Mouse (Mus musculus) liver, embryonic 15.5 days (tissue): ENCODE data around the gene Ptpn21. TPM values are rescaled to one million over a fixed set of nuclear protein-coding genes. Genes with fewer than 3 reads are reported as not detected.

Experiments
- ATAC-seq: fragments of 200-750 bp; cut with Nextera tagmentation; 2 replicates; pipeline ENCODE4 v1.8.0; 2017; ENCODE audit warnings: moderate number of reproducible peaks, mild to moderate bottlenecking, moderate library complexity; ENCODE audit not compliant: insufficient read depth
- H3K27ac ChIP-seq: fragments of 300-500 bp; sonication (generic); replicated peaks from 2 replicates; pipeline ENCODE4 v1.5.1; 2015; ENCODE audit warnings: mild to moderate bottlenecking, inconsistent platforms
- H3K27me3 ChIP-seq: fragments of 300-500 bp; sonication (generic); 2 replicates; pipeline ENCODE4 v1.6.1; 2015; ENCODE audit warnings: mild to moderate bottlenecking, inconsistent platforms
- H3K36me3 ChIP-seq: fragments of 300-500 bp; sonication (generic); replicated peaks from 2 replicates; pipeline ENCODE4 v1.6.1; 2015; ENCODE audit warnings: moderate library complexity, mild to moderate bottlenecking, inconsistent platforms
- H3K4me1 ChIP-seq: fragments of 300-500 bp; sonication (generic); replicated peaks from 2 replicates; pipeline ENCODE4 v1.6.1; 2015; ENCODE audit warnings: inconsistent platforms
- H3K4me2 ChIP-seq: fragments of 300-500 bp; sonication (generic); 2 replicates; pipeline ENCODE4 v1.6.1; 2015; ENCODE audit warnings: moderate library complexity, mild to moderate bottlenecking, inconsistent platforms
- H3K4me3 ChIP-seq: fragments of 300-500 bp; sonication (generic); replicated peaks from 2 replicates; pipeline ENCODE4 v1.5.1; 2015; ENCODE audit warnings: mild to moderate bottlenecking, inconsistent platforms
- H3K9ac ChIP-seq: fragments of 300-500 bp; sonication (generic); 2 replicates; pipeline ENCODE4 v1.6.1; 2015; ENCODE audit warnings: moderate library complexity, mild to moderate bottlenecking, inconsistent platforms
- H3K9me3 ChIP-seq: fragments of 300-500 bp; sonication (generic); replicated peaks from 2 replicates; pipeline ENCODE4 v1.6.1; 2016; ENCODE audit warnings: inconsistent platforms
- WGBS: fragments of 180-500 bp; shearing (Covaris S2); methylation state at CpG from one replicate; pipeline ENCODE4 v1.1.7; 2015; ENCODE audit warnings: mixed read lengths; ENCODE audit not compliant: insufficient replicate concordance; 5-methylcytosine and 5-hydroxymethylcytosine counted together
- polyA plus RNA-seq: library from polyadenylated mRNA; unstranded; fragments of >200 nt; fragmentation: Nextera tagmentation; extraction: Ambion mirVana; gene quantifications from 2 replicates; pipeline ENCODE4 v1.2.1, GENCODE M21; 2015

The Ptpn21 gene
- polyA plus RNA-seq, 1 experiment from 2014 or later = 2.7 TPM

DNA sequence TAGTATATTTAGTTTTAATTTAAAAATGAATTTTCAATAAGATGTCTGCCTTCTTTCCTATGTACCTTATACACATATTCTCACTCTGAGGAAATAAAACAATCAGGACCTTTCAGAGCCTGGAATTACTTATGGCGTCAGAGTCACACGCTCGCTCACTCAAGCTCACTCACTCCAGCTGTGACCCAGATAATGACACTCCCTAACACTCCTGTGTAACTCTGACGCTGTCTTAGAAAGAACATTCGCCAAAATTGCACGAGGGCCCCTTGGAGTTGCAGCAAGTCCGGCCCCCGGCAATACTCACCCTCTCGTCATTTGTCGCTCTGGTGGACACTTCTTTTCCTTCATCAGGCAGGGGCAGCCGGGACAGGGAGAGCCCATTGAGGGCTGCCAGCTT is 54.0 kb downstream of the Ptpn21 start:
- H3K4me3 ChIP-seq = no peak overlapping the region
- H3K4me2 ChIP-seq = no peak overlapping the region
- H3K9me3 ChIP-seq = no peaks in the 10 kb centered on the region
- H3K4me1 ChIP-seq = peaks cover 4% of the 10 kb centered on the region; the same call in 1 of the 2 replicates
- H3K36me3 ChIP-seq = peaks cover 6% of the 10 kb centered on the region; the same call in 1 of the 2 replicates
- WGBS = 72% methylated on average over 11 of the region's 11 CpGs
- no peaks in the 10 kb centered on the region for H3K27me3 ChIP-seq
- ATAC-seq = no peak
- H3K9ac ChIP-seq = no peak overlapping the region
- H3K27ac ChIP-seq = no peak overlapping the region

DNA sequence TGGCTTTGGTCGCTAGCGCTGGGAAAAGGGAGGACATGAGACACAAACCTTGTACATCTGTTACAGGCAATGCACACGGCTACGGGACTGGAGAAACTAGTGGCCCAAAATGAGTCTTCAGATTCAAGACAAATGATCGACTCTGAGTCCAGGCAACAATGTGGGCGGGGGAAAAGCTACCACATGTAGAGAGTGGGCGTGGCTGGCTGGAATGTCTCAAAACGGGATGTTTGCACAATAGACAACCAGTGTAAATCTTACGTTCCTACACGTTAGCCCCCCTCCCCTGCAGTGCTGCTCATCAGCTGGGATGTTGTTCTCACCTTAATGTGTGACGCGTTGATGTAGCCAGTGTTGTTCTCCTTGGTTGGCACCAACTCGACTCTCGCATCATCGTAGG is 55.0 kb downstream of the Ptpn21 start:
- H3K4me2 ChIP-seq = no peak overlapping the region
- no peak overlapping the region for H3K9ac ChIP-seq
- no peaks in the 10 kb centered on the region for H3K27me3 ChIP-seq
- ATAC-seq = no peak
- H3K4me1 ChIP-seq = peaks cover 4% of the 10 kb centered on the region; the same call in 1 of the 2 replicates
- peaks cover 6% of the 10 kb centered on the region; the same call in 1 of the 2 replicates for H3K36me3 ChIP-seq
- H3K27ac ChIP-seq = no peak overlapping the region
- WGBS = 77% methylated on average over 15 of the region's 15 CpGs
- H3K4me3 ChIP-seq = no peak overlapping the region
- no peaks in the 10 kb centered on the region for H3K9me3 ChIP-seq

DNA sequence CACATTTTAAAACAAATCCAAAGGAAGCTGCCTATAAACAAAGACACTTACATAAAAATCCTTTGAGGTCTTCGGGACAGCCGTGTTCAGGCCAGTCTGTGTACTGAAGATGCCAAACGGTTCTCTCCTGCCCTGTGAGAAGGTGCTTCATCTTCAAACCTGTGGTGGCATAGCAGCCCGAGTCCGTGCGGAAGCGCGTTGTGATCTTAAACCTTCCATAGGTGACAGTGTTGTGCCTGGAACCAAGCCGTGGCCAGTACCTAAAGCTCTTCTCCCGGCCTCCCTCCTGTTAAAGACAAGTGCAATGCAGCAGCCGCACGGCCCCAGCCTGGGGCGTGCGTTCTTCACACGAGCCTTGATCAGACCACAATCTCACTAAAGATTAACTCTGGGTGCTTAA is 57.3 kb downstream of the Ptpn21 start:
- Histone ChIP-seq H3K36me3 (peaks cover 6% of the 10 kb centered on the region; the same call in 1 of the 2 replicates), H3K9me3 (no peaks in the 10 kb centered on the region), H3K4me2 (no peak overlapping the region), H3K9ac (no peak overlapping the region), H3K4me3 (no peak overlapping the region), H3K4me1 (no peaks in the 10 kb centered on the region), H3K27me3 (no peaks in the 10 kb centered on the region), H3K27ac (no peak overlapping the region)
- WGBS = 80% methylated on average over 15 of the region's 15 CpGs
- no peak for ATAC-seq

DNA sequence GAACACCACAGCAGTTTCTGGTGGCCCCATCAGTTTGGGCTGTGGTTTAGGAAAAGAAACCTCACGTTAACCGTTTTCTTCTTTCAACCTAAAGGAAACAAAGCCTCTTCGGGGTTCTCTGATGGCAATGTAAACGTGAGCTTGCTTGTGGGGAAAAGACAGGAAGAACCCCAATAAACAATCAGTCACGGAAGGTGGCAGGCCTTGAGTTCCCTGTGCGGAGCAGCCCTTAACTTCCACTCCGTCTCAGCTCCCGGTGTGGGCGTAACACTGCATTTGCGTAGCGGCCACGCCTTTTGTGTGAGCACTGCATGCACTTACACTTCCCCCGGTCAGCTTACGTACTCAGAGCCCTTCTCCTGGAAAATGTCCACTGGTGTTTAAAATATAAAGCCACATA is 59.9 kb downstream of the Ptpn21 start:
- no peak overlapping the region for H3K9ac ChIP-seq
- ATAC-seq = no peak
- peaks cover 6% of the 10 kb centered on the region; the same call in 1 of the 2 replicates for H3K36me3 ChIP-seq
- no peaks in the 10 kb centered on the region for H3K27me3 ChIP-seq
- no peak overlapping the region for H3K4me2 ChIP-seq
- WGBS = 25% methylated on average over 14 of the region's 14 CpGs
- no peak overlapping the region for H3K27ac ChIP-seq
- no peaks in the 10 kb centered on the region for H3K9me3 ChIP-seq
- H3K4me1 ChIP-seq = peaks cover 4% of the 10 kb centered on the region; the same call in 1 of the 2 replicates
- no peak overlapping the region for H3K4me3 ChIP-seq

DNA sequence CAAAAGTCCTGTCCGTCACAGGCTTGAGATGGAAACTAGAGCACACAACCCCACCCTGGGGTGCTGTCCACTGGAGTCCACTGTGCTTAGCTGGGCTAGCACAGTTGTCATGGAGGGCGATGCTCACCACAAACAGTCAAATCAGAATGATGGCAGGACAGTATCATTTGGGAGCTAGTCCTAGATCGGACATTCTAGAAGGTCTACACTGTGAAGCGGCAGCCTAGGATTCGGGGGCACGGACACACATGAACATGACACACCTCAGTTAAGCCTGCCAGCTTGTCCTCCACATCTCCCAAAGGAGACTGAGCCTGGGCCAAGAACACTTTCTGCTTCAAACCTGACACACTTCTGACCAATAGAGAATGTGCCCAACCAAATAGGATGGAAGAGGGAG is 60.3 kb downstream of the Ptpn21 start:
- H3K27ac ChIP-seq = no peak overlapping the region
- no peak for ATAC-seq
- no peak overlapping the region for H3K4me2 ChIP-seq
- no peak overlapping the region for H3K4me3 ChIP-seq
- H3K9me3 ChIP-seq = no peaks in the 10 kb centered on the region
- H3K36me3 ChIP-seq = peaks cover 6% of the 10 kb centered on the region; the same call in 1 of the 2 replicates
- 76% methylated on average over 6 of the region's 6 CpGs for WGBS
- H3K27me3 ChIP-seq = no peaks in the 10 kb centered on the region
- no peak overlapping the region for H3K9ac ChIP-seq
- H3K4me1 ChIP-seq = peaks cover 4% of the 10 kb centered on the region; the same call in 1 of the 2 replicates

DNA sequence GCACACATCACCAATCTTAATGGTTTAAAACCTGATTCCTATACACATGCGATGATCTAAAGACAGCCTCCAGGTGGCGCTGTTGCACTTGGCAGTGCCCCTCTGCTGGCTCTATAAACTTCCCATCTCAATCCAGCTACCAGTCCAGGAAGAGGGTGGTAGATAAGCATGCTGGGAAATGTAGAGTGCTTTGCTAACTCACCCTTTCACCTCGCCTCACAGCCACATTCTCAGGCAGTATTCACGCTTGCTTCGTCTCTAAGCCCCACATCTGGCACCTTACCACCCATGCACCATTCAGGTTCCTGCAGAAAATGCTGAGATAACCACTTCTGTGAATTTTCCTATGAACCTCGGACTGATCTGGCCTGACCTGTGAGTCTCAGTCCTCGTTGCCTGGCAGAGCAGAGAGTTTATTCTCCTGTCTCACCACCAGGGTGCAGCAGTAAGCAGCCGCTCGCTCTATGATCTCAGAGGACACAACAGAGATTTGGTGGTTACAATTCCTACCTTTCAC is 62.5 kb downstream of the Ptpn21 start:
- H3K4me2 ChIP-seq = peak overlapping the region; percentile 47
- no peaks in the 10 kb centered on the region for H3K9me3 ChIP-seq
- ATAC-seq = peak; percentile 79
- no peak overlapping the region for H3K9ac ChIP-seq
- peak overlapping the region; percentile 22; the same call in 1 of the 2 replicates for H3K4me3 ChIP-seq
- H3K27me3 ChIP-seq = no peaks in the 10 kb centered on the region
- H3K4me1 ChIP-seq = peaks cover 4% of the 10 kb centered on the region; the same call in 1 of the 2 replicates
- WGBS = 6% methylated on average over 9 of the region's 9 CpGs
- H3K36me3 ChIP-seq = peaks cover 1% of the 10 kb centered on the region; the same call in 1 of the 2 replicates
- no peak overlapping the region for H3K27ac ChIP-seq

DNA sequence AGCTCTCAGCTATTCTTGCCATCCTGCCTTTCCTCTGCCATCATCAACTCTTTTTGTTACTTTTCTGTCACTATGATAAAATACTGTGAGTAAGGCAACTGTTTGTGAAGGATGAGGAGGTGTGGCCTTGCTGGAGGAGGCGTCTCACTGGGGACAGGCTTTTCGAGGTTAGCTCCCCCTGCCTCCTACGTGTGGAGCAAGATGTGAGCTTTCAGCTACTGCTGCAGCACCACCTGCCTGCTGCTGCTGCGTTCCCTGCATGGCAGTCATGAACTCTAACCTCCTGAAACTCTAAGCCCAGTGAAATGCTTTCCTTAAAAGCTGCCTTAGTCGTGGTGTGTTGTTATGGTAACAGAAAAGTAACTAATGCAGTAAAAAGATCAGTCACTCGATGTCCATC is 63.3 kb downstream of the Ptpn21 start:
- 46% methylated on average over 6 of the region's 6 CpGs for WGBS

DNA sequence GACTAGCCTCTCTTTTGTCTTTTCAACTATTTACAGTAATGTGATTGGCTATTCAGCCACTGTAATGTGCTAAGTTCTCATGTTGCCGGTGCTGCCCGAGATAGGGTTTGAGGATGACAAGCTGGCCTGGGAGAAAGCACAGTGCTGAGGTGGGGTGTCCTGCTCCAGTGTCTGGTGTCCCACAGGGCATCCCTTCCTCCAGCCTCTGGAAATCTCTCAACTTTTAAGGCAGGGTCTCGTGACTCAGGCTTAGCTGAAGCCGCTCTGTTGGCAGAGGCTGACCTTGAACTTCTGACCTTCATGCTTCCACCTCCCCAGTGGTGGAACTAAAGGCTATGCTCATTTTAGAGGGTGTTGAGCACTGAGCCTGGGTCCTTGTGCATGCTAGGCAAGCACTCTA is 66.8 kb downstream of the Ptpn21 start:
- 72% methylated on average over 4 of the region's 4 CpGs for WGBS
- Histone ChIP-seq H3K9ac (no peak overlapping the region), H3K4me3 (no peak overlapping the region), H3K4me1 (peaks cover 4% of the 10 kb centered on the region; the same call in 1 of the 2 replicates), H3K27ac (no peak overlapping the region), H3K9me3 (no peaks in the 10 kb centered on the region), H3K4me2 (no peak overlapping the region), H3K27me3 (no peaks in the 10 kb centered on the region), H3K36me3 (no peaks in the 10 kb centered on the region)
- no peak for ATAC-seq

More for the DNA sequence above, 63.3 kb downstream of the Ptpn21 start:
- H3K4me2 ChIP-seq = no peak overlapping the region
- no peak overlapping the region for H3K9ac ChIP-seq
- H3K4me3 ChIP-seq = no peak overlapping the region
- peaks cover 4% of the 10 kb centered on the region; the same call in 1 of the 2 replicates for H3K4me1 ChIP-seq
- no peaks in the 10 kb centered on the region; the same call in 1 of the 2 replicates for H3K36me3 ChIP-seq
- no peaks in the 10 kb centered on the region for H3K9me3 ChIP-seq
- H3K27ac ChIP-seq = no peak overlapping the region
- no peaks in the 10 kb centered on the region for H3K27me3 ChIP-seq
- no peak for ATAC-seq

DNA sequence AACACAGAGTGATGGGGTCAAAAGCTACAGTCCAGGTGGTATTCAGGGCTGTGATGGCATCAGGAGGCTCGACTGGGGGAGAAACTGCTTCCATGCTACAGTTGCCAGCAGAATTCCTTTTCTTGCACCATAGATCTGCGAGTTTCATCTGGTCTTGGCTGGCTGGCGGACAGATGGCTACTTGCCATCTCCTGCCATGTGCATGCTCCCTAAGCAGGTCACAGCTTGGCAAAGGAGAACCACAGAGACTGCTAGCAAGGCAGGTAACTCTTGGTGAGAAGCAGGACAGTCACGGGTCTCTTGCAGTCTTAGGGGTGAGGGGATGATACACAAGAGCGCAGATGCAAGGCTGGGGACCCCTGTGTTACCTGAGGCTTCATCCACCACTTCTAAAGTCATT is 67.3 kb downstream of the Ptpn21 start:
- Histone ChIP-seq H3K27me3 (no peaks in the 10 kb centered on the region), H3K4me3 (no peak overlapping the region), H3K4me1 (peaks cover 4% of the 10 kb centered on the region; the same call in 1 of the 2 replicates), H3K27ac (no peak overlapping the region), H3K9me3 (no peaks in the 10 kb centered on the region), H3K9ac (no peak overlapping the region), H3K36me3 (no peaks in the 10 kb centered on the region), H3K4me2 (no peak overlapping the region)
- 63% methylated on average over 5 of the region's 5 CpGs for WGBS
- ATAC-seq = no peak

DNA sequence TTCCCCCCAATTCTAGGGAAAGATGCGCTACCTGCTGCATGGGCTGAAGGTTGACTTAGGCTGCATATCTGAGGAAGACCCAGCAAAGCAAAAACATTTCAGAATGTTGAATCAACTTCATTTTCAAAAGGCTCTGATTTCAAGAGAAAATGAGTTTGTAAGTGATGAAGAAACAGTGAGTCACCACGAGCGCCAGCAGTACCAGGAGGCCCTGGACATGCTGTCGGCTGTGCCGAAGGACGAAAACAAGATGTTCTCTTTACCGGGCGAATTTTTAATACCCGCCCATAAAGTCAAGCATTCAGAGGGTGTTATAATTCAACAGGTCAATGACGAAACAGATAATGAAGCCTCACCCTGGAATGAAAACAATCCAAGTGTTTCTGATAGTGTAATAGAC is 68.1 kb downstream of the Ptpn21 start:
- Histone ChIP-seq H3K4me2 (no peak overlapping the region), H3K27ac (no peak overlapping the region), H3K4me3 (no peak overlapping the region), H3K27me3 (no peaks in the 10 kb centered on the region), H3K9me3 (no peaks in the 10 kb centered on the region), H3K9ac (no peak overlapping the region), H3K36me3 (no peaks in the 10 kb centered on the region), H3K4me1 (no peaks in the 10 kb centered on the region)
- 79% methylated on average over 10 of the region's 10 CpGs for WGBS
- no peak for ATAC-seq

DNA sequence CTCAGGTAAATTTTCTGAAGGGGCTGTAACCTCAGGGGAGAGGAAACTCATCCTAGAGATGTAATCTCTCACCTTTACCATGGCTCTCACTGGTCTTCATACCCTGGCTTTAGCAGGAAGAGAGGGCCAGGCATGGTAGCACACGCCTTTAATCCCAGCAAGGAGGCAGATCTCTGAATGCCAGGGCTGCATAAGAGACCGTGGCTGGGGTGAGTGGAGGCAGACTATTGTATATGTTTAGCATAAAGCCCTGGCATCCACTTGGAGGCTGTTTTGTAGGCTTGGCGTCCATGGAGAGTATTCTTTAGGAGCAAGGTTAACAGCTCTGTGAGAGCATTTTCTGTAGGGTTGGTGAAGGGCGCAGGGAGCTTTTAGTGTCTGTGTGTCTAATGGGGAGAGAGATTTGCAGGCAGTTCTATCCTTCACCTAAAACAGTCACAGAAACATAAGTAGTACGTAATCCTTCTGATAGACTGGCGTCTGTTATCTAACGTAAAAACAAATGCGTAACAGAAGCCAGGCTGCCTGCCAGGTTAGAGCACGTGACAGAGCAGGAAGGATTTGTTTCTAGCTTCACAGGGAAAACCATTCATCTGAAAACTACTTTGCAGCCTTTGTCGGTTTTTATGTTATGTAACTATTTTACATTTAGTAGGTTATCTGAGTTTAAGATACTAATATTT is 68.9 kb downstream of the Ptpn21 start:
- Histone ChIP-seq H3K4me3 (no peak overlapping the region), H3K4me1 (no peaks in the 10 kb centered on the region), H3K4me2 (no peak overlapping the region), H3K27ac (no peak overlapping the region), H3K27me3 (no peaks in the 10 kb centered on the region), H3K9me3 (no peaks in the 10 kb centered on the region), H3K9ac (no peak overlapping the region), H3K36me3 (no peaks in the 10 kb centered on the region)
- no peak for ATAC-seq
- WGBS = 66% methylated on average over 10 of the region's 10 CpGs
